Mouse (Mus musculus) A20 (cell line): ENCODE data around the gene Ccdc102a.
A peak's percentile ranks its signal among the peaks of the same experiment; 100 is the strongest.

Experiments
- DNase-seq: peaks from one replicate; pipeline ENCODE4 v3.0.0-alpha.2; 2011; ENCODE audit warnings: low read depth, low spot score

Ccdc102a gene

DNA sequence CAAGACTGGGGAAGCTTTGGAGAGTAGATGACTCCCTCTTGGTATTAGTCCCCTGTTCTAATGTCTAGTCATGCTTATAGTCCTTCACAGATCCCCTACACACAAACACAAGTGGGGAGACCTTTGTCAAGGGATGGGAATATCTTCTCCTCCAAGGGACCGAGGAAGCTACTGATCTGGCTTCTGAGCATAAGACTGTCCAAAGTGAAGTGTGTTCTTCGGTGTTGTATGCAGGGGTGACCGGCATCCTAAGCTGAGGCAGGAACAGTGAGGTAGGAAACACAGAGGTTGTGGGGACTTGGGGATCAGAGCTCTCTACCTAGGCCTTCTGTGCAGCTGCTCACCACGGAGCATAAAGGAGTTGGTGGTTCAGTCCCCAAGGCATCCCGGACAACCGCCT is 4.3 kb upstream of the Ccdc102a start:
- DNase-seq, result no peak

GRCm38 (mm10) chr8:94919256-94919655 is 1.4 kb upstream of the Ccdc102a start:
- peak; percentile 64 for DNase-seq

GRCm38 (mm10) chr8:94917352-94917751 is 546 bp downstream of the Ccdc102a start:
- peak; percentile 87 for DNase-seq

DNA sequence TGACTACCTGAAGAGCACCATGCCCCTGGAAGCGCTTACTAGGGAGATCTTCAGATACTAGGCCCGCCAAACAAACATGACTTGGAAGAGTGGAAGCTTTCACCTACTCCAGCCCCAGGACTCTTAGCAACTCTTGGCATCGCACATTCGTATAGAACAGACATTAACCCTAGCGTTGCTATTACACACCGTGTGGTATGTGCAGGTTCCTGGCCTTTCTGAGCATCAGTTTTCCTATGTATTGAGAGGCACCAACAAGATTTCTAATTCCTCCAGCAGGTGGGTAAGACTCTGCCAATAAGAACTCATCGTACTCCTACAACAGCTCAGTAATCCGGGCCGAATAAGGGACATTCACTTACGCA is 956 bp downstream of the Ccdc102a start:
- no peak for DNase-seq

DNA sequence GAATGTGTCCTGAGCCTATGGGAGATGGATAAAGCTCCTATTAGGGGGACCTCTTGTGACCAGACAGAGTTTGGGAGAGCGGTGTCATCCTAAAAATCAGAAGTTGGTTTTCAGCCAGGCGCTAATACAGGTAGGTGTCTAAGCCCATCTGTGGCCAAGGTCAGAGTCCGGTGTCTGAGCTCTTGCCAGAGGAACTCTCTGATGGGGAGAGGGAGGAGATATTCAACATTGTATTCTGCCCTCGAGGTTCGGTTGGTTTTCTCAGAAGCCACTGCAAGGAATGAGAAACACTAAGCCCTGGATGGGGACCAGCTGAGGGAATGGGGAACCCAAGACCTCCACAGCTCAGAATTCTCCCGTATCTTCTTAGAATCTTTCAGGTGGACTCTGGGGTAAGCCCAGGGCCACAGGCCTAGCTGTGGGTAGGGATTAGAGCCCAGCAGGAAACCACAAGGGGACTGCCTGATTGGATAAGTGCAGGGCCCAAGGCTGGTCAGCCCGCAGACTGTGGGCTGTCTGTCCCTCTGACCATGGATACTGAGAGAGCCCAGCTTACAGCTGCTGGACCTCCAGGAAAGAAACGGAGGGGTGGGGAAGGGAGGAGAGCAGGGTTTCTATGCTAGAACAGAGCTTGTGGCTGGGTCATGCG is 1.5 kb downstream of the Ccdc102a start:
- DNase-seq, result no peak

- DNase-seq, result no peak
Observed at GRCm38 (mm10) chr8:94914701-94915101, 3.2 kb downstream of the Ccdc102a start.

GRCm38 (mm10) chr8:94914256-94914655 is 3.6 kb downstream of the Ccdc102a start:
- DNase-seq, result no peak

DNA sequence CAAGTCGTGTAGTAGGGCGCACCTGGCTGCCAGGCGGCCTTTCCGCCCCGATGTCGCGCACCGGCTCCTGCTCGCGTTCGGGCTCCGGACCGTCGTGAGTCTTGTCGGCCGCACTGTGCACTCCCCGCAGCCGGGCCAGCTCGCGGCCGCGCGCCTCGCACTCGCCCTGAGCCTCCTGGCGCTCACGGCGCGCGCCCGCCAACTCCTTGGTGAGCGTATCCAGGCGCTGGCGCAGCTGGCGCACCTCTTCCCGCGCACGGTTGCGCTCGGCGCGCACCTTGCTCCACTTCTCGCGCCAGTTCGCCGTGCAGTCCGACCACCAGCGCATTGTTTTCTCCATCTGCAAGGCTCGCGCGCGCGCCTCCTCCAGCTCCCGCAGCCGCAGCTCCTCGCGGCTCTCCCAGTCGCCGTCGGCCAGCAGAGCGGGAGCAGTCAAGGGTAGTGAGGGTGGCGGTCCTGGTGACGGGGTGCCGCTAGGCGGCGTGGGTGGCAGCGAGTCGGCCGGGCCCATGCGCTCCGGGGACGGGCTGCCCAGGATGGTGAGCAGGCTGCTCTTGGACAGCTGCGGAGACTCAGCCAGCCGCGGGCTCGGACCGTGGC is 4.7 kb downstream of the Ccdc102a start:
- DNase-seq, result no peak

- peak; percentile 71 for DNase-seq
Observed at GRCm38 (mm10) chr8:94908847-94909246, 9.1 kb downstream of the Ccdc102a start.

- DNase-seq, result no peak
Observed at GRCm38 (mm10) chr8:94907591-94908300, 10.2 kb downstream of the Ccdc102a start.

DNA sequence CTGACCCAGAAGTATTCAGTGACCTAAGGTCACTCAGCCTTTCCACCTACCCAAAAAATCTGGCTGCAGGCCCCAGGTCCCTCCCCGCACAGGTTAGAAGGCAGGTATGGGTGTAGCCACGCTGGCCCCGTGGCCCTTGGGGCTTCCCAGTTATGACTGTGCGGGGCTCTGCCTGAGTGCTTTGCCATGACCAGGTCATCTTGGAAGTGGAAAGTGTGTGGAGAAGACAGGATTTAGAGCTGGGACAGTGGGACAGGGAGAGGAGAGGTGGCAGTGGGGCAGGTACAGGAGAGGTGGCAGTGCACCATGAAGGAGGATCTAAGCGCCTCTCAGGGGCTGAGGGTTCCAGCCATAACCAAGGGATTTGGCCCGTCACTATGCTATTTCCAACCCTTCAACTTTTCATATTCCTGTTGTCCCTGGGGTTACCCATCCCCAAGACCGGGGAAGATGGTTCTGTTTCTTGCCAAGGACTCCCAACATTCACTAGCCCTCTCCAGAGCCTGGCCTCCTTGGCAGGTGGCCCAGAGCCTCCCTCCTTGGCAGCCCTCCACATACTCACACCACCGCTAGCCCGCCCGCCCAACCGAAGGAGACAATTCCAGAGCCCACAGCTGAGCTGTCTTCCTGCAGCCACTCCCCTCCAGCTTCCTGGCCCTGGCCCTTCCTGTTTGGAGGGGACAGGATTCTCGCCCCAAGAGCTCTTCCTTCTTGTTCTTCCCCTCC is 13.3 kb downstream of the Ccdc102a start:
- no peak for DNase-seq

GRCm38 (mm10) chr8:94903709-94904108 is 14.2 kb downstream of the Ccdc102a start:
- no peak for DNase-seq

- DNase-seq, result no peak
Observed at GRCm38 (mm10) chr8:94901031-94901430, 16.9 kb downstream of the Ccdc102a start.

DNA sequence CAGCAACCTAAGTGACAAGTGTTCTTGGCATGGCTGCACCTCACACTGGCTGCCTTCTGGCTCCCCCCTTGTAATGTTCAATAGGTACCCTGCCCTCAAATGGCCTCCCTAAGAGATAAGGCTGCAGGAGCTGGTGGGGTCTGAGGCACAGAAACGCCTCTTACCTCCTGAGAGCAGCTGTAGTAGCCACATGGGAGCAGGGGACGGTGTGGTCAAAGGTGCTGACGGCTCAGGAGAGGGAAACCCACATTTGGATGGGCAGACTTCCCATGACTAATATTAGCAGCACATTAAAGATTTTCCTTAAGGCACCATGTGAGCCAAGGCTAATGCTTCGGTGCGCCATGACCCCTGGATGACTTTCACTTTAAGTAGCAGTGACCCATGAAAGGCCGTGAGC is 17.3 kb downstream of the Ccdc102a start:
- DNase-seq, result no peak

GRCm38 (mm10) chr8:94899262-94899661 is 18.6 kb downstream of the Ccdc102a start:
- no peak for DNase-seq

DNA sequence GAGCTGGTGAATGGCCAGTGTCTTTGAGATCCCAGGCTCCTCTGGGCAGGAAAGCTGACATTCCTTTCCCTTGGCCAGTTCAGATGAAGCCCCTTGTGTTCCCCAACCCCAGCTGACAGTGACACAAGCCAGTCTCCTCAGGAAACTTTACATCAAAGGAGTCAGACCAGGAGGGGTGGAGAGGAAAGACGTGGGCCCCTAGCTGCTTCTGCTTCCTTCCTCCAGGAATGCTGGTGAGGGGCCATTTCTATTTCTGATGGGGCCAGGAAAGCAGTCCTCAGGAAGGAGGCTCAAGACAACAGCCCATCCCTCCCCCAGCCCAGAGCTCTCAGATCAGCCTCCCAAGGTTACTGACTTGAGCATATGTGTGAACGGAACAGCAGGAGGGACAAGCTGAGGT is 25.0 kb downstream of the Ccdc102a start:
- no peak for DNase-seq

DNA sequence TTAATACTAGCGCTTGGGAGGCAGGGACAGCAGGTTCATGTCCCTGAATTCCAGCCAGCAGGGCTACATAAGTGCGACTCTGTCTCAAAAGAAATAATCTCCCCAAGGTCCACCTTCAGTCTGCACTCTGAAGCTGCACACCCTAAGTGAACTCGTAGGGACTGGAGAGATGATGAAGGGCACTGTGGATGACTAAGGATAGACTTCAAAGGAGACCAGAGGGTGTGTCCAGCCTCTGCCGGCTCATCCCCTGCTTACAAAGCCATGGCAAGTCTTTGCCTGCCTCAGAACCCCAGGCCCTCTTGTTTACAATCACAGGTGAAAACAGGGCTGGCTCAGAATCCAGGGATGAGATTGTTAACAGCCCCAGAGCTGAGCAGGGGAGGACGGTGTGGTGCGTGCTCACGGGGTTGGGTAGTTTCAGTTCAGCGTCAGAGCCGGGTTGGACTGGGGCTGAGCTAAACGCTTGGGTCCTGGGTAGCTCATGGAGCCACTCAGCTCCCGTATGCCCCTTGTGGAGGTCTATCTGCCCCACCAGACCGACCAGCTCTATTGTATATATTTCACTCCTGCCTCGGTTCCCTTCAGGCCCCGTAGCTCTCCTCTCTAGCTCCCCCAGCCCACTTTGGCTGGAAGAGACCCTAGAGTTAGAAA is 29.4 kb downstream of the Ccdc102a start:
- no peak for DNase-seq

- DNase-seq, result no peak
Observed at GRCm38 (mm10) chr8:94880742-94881141, 37.2 kb downstream of the Ccdc102a start.

GRCm38 (mm10) chr8:94876820-94877219 is 41.1 kb downstream of the Ccdc102a start:
- DNase-seq, result no peak

DNA sequence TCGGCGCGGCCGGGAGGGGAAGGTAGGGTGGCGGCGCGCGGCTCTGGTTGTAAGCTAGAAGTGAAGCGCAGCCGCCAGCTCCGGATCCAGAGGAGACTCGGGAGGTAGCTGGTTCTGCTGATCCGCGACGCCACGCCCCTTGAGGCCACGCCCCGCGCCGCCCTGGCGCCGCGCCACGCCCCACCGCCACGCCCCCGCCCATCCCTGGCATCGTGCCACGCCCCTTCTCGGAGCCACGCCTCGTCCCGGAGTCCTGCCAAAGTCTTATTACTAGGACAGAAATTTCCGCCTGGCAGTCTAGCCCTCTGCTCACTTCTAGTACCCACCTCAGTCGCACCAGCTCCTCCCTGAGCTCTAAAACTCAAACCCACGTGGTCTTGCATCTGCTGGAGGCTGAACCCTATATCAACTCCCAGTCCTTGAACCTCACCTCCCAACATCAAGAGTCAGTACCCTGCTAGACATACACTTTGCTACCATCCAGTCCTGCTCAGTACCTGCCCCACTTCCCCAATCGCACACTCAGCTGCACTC is 41.6 kb downstream of the Ccdc102a start, which contains the start of gene Dok4:
Gene Dok4 (minus strand): TSS at position 134 of the 534 bp plus-strand sequence.
- peak; percentile 88 for DNase-seq

DNA sequence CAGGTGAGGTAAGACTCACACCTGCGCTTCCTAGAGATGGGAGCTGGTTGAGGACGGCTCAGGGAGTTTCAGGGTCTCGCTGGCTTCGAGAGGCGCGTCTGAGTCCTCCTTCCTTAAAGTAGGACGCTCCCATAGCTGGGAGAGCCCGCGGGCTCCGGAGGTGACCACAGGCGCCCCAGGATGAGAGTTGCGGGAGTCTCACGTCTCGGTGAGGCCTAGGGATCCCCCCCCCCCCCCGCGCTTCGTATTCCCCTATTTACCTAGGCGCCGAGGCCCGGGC is 42.1 kb downstream of the Ccdc102a start:
- DNase-seq, result no peak
